Mouse (Mus musculus) forebrain, embryonic 10.5 days (tissue): ENCODE data around the gene Kcna1. TPM values are rescaled to one million over a fixed set of nuclear protein-coding genes. Genes with fewer than 3 reads are reported as not detected.

Source experiments
- DNase-seq: peaks from one replicate; pipeline ENCODE4 v3.0.0-alpha.2; 2017; ENCODE audit warnings: low spot score; ENCODE audit errors: extremely low spot score
- H3K27ac ChIP-seq: fragments of 300-500 bp; sonication (generic); 2 replicates; pipeline ENCODE4 v1.5.1; 2016; ENCODE audit warnings: mild to moderate bottlenecking
- H3K27me3 ChIP-seq: fragments of 300-500 bp; sonication (generic); 2 replicates; pipeline ENCODE4 v1.6.1; 2016; ENCODE audit warnings: mild to moderate bottlenecking; ENCODE audit not compliant: poor library complexity, severe bottlenecking
- H3K36me3 ChIP-seq: fragments of 300-500 bp; sonication (generic); replicated peaks from 2 replicates; pipeline ENCODE4 v1.6.1; 2016; ENCODE audit warnings: mild to moderate bottlenecking, moderate library complexity
- H3K4me1 ChIP-seq: fragments of 300-500 bp; sonication (generic); 2 replicates; pipeline ENCODE4 v1.6.1; 2016
- H3K4me3 ChIP-seq: fragments of 300-500 bp; sonication (generic); 2 replicates; pipeline ENCODE4 v1.5.1; 2016; ENCODE audit warnings: mild to moderate bottlenecking, moderate library complexity
- H3K9me3 ChIP-seq: fragments of 300-500 bp; sonication (generic); 2 replicates; pipeline ENCODE4 v1.6.1; 2016; ENCODE audit warnings: mild to moderate bottlenecking, moderate library complexity
- WGBS: fragments of 180-500 bp; shearing (Covaris S2); methylation state at CpG from one replicate; pipeline ENCODE4 v1.1.7; 2016; 5-methylcytosine and 5-hydroxymethylcytosine counted together
- polyA plus RNA-seq: library from polyadenylated mRNA; unstranded; fragments of >200 nt; fragmentation: Nextera tagmentation; extraction: Ambion mirVana; gene quantifications from 2 replicates; pipeline ENCODE4 v1.2.1, GENCODE M21; 2016

Kcna1 gene
- polyA plus RNA-seq, 1 experiment from 2014 or later = 0.88 TPM

- DNase-seq = peak; percentile 17
- Histone ChIP-seq H3K27ac (no peak overlapping the region), H3K4me1 (peaks cover 42% of the 10 kb centered on the region), H3K4me3 (peak overlapping the region; percentile 55), H3K27me3 (peaks cover 98% of the 10 kb centered on the region), H3K36me3 (no peaks in the 10 kb centered on the region), H3K9me3 (no peaks in the 10 kb centered on the region)
- WGBS = 2% methylated on average over 25 of the region's 25 CpGs
Measured at GRCm38 (mm10) chr6:126643341-126644055, 2.7 kb downstream of the Kcna1 start.

DNA sequence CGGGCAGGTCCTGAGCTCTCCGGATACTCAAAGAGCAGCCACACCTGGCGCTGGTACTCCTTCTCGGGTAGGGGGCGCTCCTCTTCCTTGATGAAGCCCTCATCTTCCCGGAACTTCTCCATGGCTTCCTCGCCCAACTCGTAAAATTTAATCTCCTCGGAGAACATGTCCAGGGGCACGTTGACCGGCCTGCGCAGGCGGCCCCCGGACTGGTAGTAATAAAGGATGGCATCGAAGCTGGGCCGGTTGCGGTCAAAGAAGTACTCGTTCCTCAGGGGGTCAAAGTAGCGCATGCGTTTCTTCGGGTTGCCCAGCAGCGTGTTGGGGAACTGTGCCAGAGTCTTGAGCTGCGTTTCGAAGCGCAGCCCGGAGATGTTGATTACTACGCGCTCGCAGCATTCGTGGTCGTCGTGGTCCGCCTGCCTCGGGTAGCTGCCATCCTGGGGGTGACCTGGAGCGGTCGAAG is 3.3 kb downstream of the Kcna1 start:
- Histone ChIP-seq H3K27me3 (peaks cover 93% of the 10 kb centered on the region), H3K9me3 (no peaks in the 10 kb centered on the region), H3K4me1 (peaks cover 42% of the 10 kb centered on the region), H3K4me3 (peak overlapping the region; percentile 55), H3K36me3 (no peaks in the 10 kb centered on the region), H3K27ac (no peak overlapping the region)
- WGBS = 3% methylated on average over 36 of the region's 36 CpGs
- DNase-seq = peak; percentile 52

- no peak for DNase-seq
- Histone ChIP-seq H3K9me3 (no peaks in the 10 kb centered on the region), H3K4me3 (no peak overlapping the region), H3K36me3 (no peaks in the 10 kb centered on the region), H3K4me1 (no peaks in the 10 kb centered on the region), H3K27ac (no peak overlapping the region), H3K27me3 (no peaks in the 10 kb centered on the region)
- 89% methylated on average over 7 of the region's 7 CpGs for WGBS
Measured at GRCm38 (mm10) chr6:126628451-126628850, 17.7 kb downstream of the Kcna1 start.

GRCm38 (mm10) chr6:126618455-126618854 is 27.7 kb downstream of the Kcna1 start:
- Histone ChIP-seq H3K27ac (no peak overlapping the region), H3K36me3 (no peaks in the 10 kb centered on the region), H3K4me1 (no peaks in the 10 kb centered on the region), H3K27me3 (no peaks in the 10 kb centered on the region), H3K9me3 (no peaks in the 10 kb centered on the region), H3K4me3 (no peak overlapping the region)
- DNase-seq = no peak
- 84% methylated on average over 4 of the region's 4 CpGs for WGBS

DNA sequence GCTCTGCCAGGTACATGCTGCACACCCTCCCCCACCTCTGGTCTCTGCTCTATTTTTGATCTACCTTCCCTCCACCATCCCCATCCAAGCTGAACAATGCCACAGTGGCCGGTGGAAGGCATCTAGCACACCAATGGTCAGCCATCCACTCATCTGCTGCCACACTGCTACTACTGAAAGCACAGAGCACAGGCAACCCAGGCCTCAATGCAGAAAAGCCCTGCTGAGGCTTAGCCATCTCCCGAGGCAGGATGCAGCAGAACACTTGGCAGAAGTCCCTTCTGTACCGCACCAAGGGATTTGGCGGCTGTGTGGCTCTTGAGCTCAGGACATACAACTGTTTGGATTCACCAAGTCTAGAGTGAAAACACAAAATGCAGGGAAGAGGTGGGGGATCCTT is 35.4 kb downstream of the Kcna1 start:
- Histone ChIP-seq H3K4me1 (no peaks in the 10 kb centered on the region), H3K9me3 (no peaks in the 10 kb centered on the region), H3K27me3 (no peaks in the 10 kb centered on the region), H3K27ac (no peak overlapping the region), H3K4me3 (no peak overlapping the region), H3K36me3 (no peaks in the 10 kb centered on the region)
- WGBS = 76% methylated on average over 4 of the region's 4 CpGs
- no peak for DNase-seq

DNA sequence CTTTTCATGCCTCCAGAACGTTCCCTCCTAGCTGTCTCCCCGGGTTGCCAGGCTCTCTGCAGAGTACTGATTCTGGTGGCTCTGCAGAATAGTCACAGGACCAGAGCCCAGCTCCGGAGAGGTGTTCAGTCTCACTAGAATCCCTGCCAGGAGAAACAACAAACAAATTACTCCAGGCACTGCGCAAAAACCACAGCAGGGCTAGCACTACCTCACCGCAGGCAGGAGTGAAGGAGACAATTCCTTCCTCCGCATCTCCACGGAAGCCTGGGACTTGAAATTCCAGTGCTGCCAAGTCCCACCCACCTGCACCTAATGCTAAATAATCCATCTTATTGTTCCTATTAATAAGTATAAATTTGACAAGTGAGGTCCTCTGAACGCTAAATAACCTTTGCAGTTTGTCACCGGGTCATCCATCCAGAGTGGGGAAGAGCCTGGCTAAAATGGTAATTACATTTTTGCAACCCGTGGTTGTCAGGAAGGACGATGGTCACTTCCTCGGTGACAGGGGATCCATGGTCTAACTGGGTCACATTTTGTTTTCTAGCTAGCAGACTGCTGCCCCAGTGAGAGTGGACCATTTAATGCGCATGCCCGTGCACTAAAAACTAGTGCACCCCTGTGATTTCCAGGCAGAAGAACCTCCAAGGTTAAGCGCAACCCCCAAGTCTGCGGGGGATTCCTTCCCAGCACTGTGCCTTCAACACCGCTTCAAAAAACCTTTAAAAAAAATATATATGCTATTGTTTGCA is 36.8 kb downstream of the Kcna1 start:
- Histone ChIP-seq H3K27me3 (no peaks in the 10 kb centered on the region), H3K4me1 (no peaks in the 10 kb centered on the region), H3K4me3 (no peak overlapping the region), H3K27ac (no peak overlapping the region), H3K9me3 (no peaks in the 10 kb centered on the region), H3K36me3 (no peaks in the 10 kb centered on the region)
- no peak for DNase-seq
- 77% methylated on average over 17 of the region's 17 CpGs for WGBS

DNA sequence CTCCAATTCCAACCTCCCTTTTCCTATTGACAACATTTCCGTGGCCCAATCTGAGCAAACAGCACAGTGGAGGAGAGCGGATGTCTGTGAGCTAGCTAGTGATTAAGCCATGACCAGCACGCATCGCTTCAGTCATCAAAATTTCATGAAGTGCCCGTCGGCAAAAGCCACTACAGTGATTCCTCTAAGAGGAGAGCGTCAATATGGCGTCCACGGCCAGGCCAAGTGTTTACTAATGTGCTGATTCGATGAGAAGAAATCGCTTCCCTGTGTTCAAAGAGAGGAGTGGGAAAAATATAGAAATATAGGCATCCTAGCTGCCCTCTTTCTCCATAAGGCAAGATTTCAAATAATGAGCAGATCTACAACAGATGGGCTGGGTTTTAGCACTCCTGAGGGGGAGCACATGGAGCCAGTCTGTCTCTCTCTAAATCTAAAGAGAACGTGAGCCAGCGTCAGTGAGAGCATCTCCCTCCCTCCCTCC is 44.3 kb downstream of the Kcna1 start:
- Histone ChIP-seq H3K36me3 (no peaks in the 10 kb centered on the region), H3K27ac (no peak overlapping the region), H3K4me3 (no peak overlapping the region), H3K4me1 (no peaks in the 10 kb centered on the region), H3K27me3 (no peaks in the 10 kb centered on the region; the same call in 1 of the 2 replicates), H3K9me3 (no peaks in the 10 kb centered on the region)
- 90% methylated on average over 13 of the region's 13 CpGs for WGBS
- no peak for DNase-seq

DNA sequence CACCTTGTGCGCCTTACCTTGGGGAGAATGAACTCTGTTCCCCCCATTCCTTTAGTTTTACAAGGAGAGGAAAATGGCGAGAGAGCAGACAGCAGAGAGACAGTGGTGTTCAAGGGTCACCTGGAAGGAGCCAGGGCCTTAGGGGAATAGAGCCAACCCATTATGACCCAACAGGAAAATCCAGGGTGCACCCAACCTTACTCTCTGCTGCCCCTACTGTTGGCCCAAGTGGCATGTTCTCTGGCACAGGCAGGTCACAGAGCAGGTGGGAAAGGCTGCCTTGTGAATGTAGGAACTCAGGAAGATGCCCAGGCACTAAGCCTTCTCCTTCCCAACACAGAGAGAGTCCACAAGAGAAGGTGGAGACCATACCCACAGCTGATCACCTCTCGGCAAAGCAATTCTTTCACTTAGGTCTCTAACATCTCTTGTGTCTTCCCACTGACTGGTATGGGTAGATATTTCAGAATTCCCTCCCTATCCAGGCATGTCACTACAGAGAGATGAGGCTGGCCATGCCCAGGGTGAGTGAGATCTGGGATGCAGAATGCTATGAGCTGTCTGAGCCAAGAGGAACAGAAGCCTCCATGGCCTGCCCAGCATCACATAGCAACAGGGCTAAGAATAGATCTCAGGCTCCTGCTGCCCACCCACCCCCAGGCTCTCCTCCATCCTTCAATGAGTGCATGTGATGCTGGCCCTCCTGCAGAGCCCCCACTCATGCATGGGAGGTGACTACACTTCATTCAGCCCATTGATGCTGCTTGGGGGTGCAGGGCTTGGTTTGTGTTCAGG is 46.8 kb downstream of the Kcna1 start:
- H3K27me3 ChIP-seq = peaks cover 8% of the 10 kb centered on the region
- H3K9me3 ChIP-seq = no peaks in the 10 kb centered on the region
- no peak for DNase-seq
- no peak overlapping the region for H3K27ac ChIP-seq
- no peak overlapping the region for H3K4me3 ChIP-seq
- no peaks in the 10 kb centered on the region for H3K36me3 ChIP-seq
- H3K4me1 ChIP-seq = peaks cover 10% of the 10 kb centered on the region
- 88% methylated on average over 3 of the region's 3 CpGs for whole genome bisulfite sequencing

GRCm38 (mm10) chr6:126597741-126598140 is 48.4 kb downstream of the Kcna1 start:
- no peaks in the 10 kb centered on the region for H3K36me3 ChIP-seq
- peaks cover 11% of the 10 kb centered on the region for H3K27me3 ChIP-seq
- no peak overlapping the region for H3K27ac ChIP-seq
- peaks cover 13% of the 10 kb centered on the region for H3K4me1 ChIP-seq
- WGBS = 90% methylated on average over 4 of the region's 4 CpGs
- no peaks in the 10 kb centered on the region for H3K9me3 ChIP-seq
- no peak for DNase-seq
- H3K4me3 ChIP-seq = no peak overlapping the region

DNA sequence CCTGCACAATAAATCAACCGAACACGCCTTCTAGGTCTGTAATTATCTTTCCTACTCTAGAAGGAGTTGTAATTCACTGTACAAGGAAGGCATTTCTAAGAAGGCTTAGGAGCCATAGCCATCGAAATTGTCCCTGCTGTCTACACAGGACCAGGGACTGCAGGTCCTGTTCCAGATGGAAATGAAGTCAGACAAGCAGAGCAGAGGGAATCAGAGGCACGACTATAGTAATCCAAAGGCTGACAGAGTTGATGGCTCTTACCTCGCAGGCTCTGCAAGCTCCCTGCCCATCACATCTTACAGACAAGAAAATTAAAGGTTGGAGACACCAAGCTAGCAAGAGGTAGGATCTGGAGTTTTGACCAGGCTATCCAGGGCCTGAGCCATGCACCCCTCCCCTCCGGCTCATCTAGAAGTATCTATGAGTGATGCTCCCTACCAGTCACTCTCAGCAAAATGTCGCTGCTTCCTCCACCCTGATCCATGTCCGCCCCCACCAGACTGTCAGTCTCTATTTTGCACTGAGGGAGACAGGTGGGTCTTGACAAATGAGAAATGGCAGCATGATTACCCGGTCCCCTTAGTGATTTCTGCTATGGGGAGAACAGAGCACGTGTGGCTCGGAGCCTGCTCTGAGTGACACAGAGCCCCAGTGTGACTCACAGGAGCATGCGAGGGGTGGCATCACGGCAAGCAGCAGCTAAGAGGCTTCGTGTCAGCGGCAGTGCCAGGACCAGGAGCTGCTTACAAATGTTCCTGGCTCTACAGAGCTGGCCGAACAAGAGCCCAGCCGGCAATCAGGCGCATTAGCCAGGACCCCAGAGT is 50.2 kb downstream of the Kcna1 start:
- Histone ChIP-seq H3K4me3 (no peak overlapping the region), H3K27ac (no peak overlapping the region), H3K36me3 (no peaks in the 10 kb centered on the region), H3K4me1 (peaks cover 13% of the 10 kb centered on the region), H3K9me3 (no peaks in the 10 kb centered on the region), H3K27me3 (peaks cover 15% of the 10 kb centered on the region)
- no peak for DNase-seq
- WGBS = 89% methylated on average over 18 of the region's 18 CpGs

- 33% methylated on average over 5 of the region's 5 CpGs for WGBS
- Histone ChIP-seq H3K36me3 (no peaks in the 10 kb centered on the region), H3K4me1 (peaks cover 13% of the 10 kb centered on the region), H3K9me3 (no peaks in the 10 kb centered on the region), H3K27me3 (peaks cover 15% of the 10 kb centered on the region), H3K27ac (no peak overlapping the region), H3K4me3 (no peak overlapping the region)
- no peak for DNase-seq
Measured at GRCm38 (mm10) chr6:126595130-126595529, 51.1 kb downstream of the Kcna1 start.

DNA sequence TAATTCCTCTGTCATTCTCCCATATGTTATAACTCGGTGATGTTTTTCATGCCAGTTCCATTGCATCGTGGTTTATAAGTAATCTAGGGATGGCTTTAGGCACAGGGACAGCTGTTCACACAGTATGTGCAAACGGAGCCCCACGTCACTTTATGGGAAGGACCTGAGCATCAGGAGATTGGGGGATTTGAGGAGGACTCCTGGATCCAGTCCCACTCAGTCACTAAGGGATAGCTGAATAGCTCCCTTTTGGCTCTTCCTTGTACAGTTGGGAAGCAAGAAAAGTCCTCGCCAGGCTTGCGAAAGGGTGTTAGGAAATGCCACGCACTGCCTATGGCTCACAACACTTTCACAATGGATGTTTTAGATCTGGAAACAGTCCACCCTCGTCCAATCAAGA is 51.8 kb downstream of the Kcna1 start:
- Histone ChIP-seq H3K4me3 (no peak overlapping the region), H3K9me3 (no peaks in the 10 kb centered on the region), H3K27ac (no peak overlapping the region), H3K4me1 (peaks cover 13% of the 10 kb centered on the region), H3K36me3 (no peaks in the 10 kb centered on the region), H3K27me3 (peaks cover 15% of the 10 kb centered on the region)
- WGBS = 78% methylated on average over 8 of the region's 8 CpGs
- DNase-seq = no peak
